Mouse (Mus musculus) C2C12 (cell line): Measurements from ENCODE around the gene Kndc1.

ENCODE experiments used
- CEBPB ChIP-seq: IDR thresholded peaks from one replicate; pipeline ENCODE4 v1.6.1; 2011; ENCODE audit warnings: low read depth, mild to moderate bottlenecking, control low read depth, moderate library complexity
- USF1 ChIP-seq: IDR thresholded peaks from one replicate; pipeline ENCODE4 v1.6.1; 2011; ENCODE audit warnings: low read depth, mild to moderate bottlenecking, control low read depth, moderate library complexity

GRCm38 (mm10) chr7:139851098-139851497 lies 43.4 kb upstream of the Kndc1 start:
- TF ChIP-seq USF1 (no peak), CEBPB (no peak)
